Mouse (Mus musculus): ENCODE measurements around the gene Prl2c5. TPM values are rescaled to one million over a fixed set of nuclear protein-coding genes. Genes with fewer than 3 reads are reported as not detected.
"Not testable (repeated sequence)": the region's sequence is repeated elsewhere in the genome, so short reads cannot be mapped to it uniquely, and the experiment has no call there.

The Prl2c5 gene
- not detected in 2 replicates for total RNA-seq (2012; rRNA removed)
- not detected in 2 replicates for total RNA-seq (2014; rRNA removed)
- not detected in 2 replicates for polyA plus RNA-seq (2012; ENCODE audit: insufficient read length, low read depth)

DNA sequence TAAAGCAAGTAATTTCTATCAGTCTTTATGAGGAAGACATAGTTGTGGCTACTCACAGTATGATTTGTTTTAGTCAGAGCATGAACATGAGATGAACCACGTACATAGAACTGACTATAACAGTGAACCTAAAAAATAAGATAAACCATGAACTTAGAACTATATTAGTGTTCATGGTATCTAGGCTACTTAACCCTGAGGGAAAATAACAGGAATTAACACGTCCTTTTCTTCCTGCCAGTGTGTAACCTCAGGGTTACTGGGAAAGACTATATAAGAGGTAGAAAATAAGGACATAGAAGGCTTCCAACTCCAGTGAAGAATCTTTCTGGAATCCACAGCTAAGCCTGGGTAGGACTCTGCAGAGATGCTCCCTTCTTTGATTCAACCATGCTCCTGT lies at the start of gene Prl2c5:
TSS of gene Prl2c5 (plus strand) at position 301 of the 400 bp plus-strand sequence.
- H3K4me1 ChIP-seq (ENCODE audit: control insufficient read depth in 1 of 2, insufficient read depth in 2 of 2); H3K9me3 ChIP-seq (replicated peaks; ENCODE audit: low read length); H3K27ac ChIP-seq (ENCODE audit: insufficient read depth, low read depth); H3K4me2 ChIP-seq (ENCODE audit: insufficient read depth, low read depth, poor library complexity, severe bottlenecking); H3K79me2 ChIP-seq (replicated peaks; ENCODE audit: control insufficient read depth, extremely low read depth, insufficient read depth, poor library complexity, severe bottlenecking); dilution Hi-C loops (cut with MboI; ENCODE audit: extremely low pct_ligation_motif_present, extremely low pct_unique_long_range_greater_than_20kb, low sequenced_read_pairs); H3K9ac ChIP-seq (ENCODE audit: insufficient read depth, low read depth); H3K27me3 ChIP-seq (replicated peaks); in situ Hi-C loops (cut with MboI; ENCODE audit: low pct_ligation_motif_present, low pct_unique_long_range_greater_than_20kb, low sequenced_read_pairs); DNase-seq (ENCODE audit: extremely low read depth); H3K36me3 ChIP-seq (replicated peaks in 1 of 2; ENCODE audit: control insufficient read depth in 1 of 2, insufficient read depth in 1 of 2, low read length in 1 of 2); H3K4me3 ChIP-seq (replicated peaks in 1 of 3; ENCODE audit: low read depth in 2 of 3, low read length in 2 of 3, poor library complexity in 1 of 3): not testable (repeated sequence)

DNA sequence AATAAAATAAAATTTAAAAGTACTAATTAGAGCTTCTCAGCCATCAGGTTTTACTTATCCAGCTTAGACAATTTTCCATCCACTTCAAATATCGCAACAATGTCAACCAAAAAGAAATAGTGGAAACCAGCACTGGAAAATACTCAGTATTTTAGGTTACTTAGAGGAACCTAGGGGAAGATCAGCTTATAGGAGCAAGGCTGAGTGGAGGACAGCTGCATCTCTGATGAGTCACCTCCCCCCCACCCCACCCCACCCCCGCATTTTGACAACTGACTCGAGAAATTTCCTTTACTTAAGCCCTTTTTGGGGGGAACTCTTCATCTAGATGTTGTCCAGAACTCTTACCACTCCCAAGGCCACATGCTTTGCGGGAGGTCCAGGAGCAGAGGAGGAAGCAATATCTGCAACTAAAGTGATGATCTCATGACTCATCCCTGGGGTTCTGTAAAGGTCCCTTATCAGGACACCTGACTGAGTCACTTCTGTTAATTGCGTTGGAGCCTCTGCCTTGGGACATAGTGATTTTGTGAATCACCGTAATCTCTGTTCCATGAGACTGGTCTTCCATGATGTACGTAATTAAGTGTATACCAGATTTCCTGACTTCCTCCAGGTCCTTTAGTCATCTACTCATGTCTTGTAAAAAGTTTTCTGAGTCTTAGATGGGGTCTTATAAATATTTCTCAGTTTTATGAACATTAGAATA lies 19.6 kb upstream of the Prl2c5 start:
- DNase-seq (ENCODE audit: extremely low read depth) = peak; percentile 14
- dilution Hi-C loops (cut with MboI; ENCODE audit: extremely low pct_ligation_motif_present, extremely low pct_unique_long_range_greater_than_20kb, low sequenced_read_pairs) = not testable (repeated sequence)

GRCm38 (mm10) chr13:13168631-13169030 lies 13.9 kb upstream of the Prl2c5 start:
- H3K79me2 ChIP-seq (replicated peaks; ENCODE audit: control insufficient read depth, extremely low read depth, insufficient read depth, poor library complexity, severe bottlenecking); H3K27me3 ChIP-seq (replicated peaks); H3K4me3 ChIP-seq (replicated peaks in 1 of 3; ENCODE audit: low read depth in 2 of 3, low read length in 2 of 3, poor library complexity in 1 of 3); H3K4me1 ChIP-seq (ENCODE audit: control insufficient read depth in 1 of 2, insufficient read depth in 2 of 2); H3K36me3 ChIP-seq (replicated peaks in 1 of 2; ENCODE audit: control insufficient read depth in 1 of 2, insufficient read depth in 1 of 2, low read length in 1 of 2); H3K9me3 ChIP-seq (replicated peaks; ENCODE audit: low read length); H3K9ac ChIP-seq (ENCODE audit: insufficient read depth, low read depth); dilution Hi-C loops (cut with MboI; ENCODE audit: extremely low pct_ligation_motif_present, extremely low pct_unique_long_range_greater_than_20kb, low sequenced_read_pairs); H3K4me2 ChIP-seq (ENCODE audit: insufficient read depth, low read depth, poor library complexity, severe bottlenecking); in situ Hi-C loops (cut with MboI; ENCODE audit: low pct_ligation_motif_present, low pct_unique_long_range_greater_than_20kb, low sequenced_read_pairs); H3K27ac ChIP-seq (ENCODE audit: insufficient read depth, low read depth); DNase-seq (ENCODE audit: extremely low read depth): not testable (repeated sequence)

More for the DNA sequence above, 19.6 kb upstream of the Prl2c5 start:
- H3K4me3 ChIP-seq (replicated peaks in 1 of 3; ENCODE audit: low read depth in 2 of 3, low read length in 2 of 3, poor library complexity in 1 of 3); H3K27me3 ChIP-seq (replicated peaks); H3K36me3 ChIP-seq (replicated peaks in 1 of 2; ENCODE audit: control insufficient read depth in 1 of 2, insufficient read depth in 1 of 2, low read length in 1 of 2); H3K79me2 ChIP-seq (replicated peaks; ENCODE audit: control insufficient read depth, extremely low read depth, insufficient read depth, poor library complexity, severe bottlenecking); H3K4me2 ChIP-seq (ENCODE audit: insufficient read depth, low read depth, poor library complexity, severe bottlenecking); H3K27ac ChIP-seq (ENCODE audit: insufficient read depth, low read depth); H3K9me3 ChIP-seq (replicated peaks; ENCODE audit: low read length); H3K4me1 ChIP-seq (ENCODE audit: control insufficient read depth in 1 of 2, insufficient read depth in 2 of 2); H3K9ac ChIP-seq (ENCODE audit: insufficient read depth, low read depth); in situ Hi-C loops (cut with MboI; ENCODE audit: low pct_ligation_motif_present, low pct_unique_long_range_greater_than_20kb, low sequenced_read_pairs): not testable (repeated sequence)

- dilution Hi-C loops (cut with MboI; ENCODE audit: extremely low pct_ligation_motif_present, extremely low pct_unique_long_range_greater_than_20kb, low sequenced_read_pairs); H3K4me1 ChIP-seq (ENCODE audit: control insufficient read depth in 1 of 2, insufficient read depth in 2 of 2); H3K27me3 ChIP-seq (replicated peaks); H3K36me3 ChIP-seq (replicated peaks in 1 of 2; ENCODE audit: control insufficient read depth in 1 of 2, insufficient read depth in 1 of 2, low read length in 1 of 2); DNase-seq (ENCODE audit: extremely low read depth); H3K79me2 ChIP-seq (replicated peaks; ENCODE audit: control insufficient read depth, extremely low read depth, insufficient read depth, poor library complexity, severe bottlenecking); H3K4me2 ChIP-seq (ENCODE audit: insufficient read depth, low read depth, poor library complexity, severe bottlenecking); H3K4me3 ChIP-seq (replicated peaks in 1 of 3; ENCODE audit: low read depth in 2 of 3, low read length in 2 of 3, poor library complexity in 1 of 3); H3K27ac ChIP-seq (ENCODE audit: insufficient read depth, low read depth); H3K9ac ChIP-seq (ENCODE audit: insufficient read depth, low read depth); H3K9me3 ChIP-seq (replicated peaks; ENCODE audit: low read length); in situ Hi-C loops (cut with MboI; ENCODE audit: low pct_ligation_motif_present, low pct_unique_long_range_greater_than_20kb, low sequenced_read_pairs): not testable (repeated sequence)
Observed at GRCm38 (mm10) chr13:13173616-13174136, 8.8 kb upstream of the Prl2c5 start.

GRCm38 (mm10) chr13:13175736-13176135 lies 6.8 kb upstream of the Prl2c5 start:
- H3K27me3 ChIP-seq (replicated peaks); H3K27ac ChIP-seq (ENCODE audit: insufficient read depth, low read depth); H3K36me3 ChIP-seq (replicated peaks in 1 of 2; ENCODE audit: control insufficient read depth in 1 of 2, insufficient read depth in 1 of 2, low read length in 1 of 2); H3K9me3 ChIP-seq (replicated peaks; ENCODE audit: low read length); H3K9ac ChIP-seq (ENCODE audit: insufficient read depth, low read depth); H3K4me2 ChIP-seq (ENCODE audit: insufficient read depth, low read depth, poor library complexity, severe bottlenecking); H3K79me2 ChIP-seq (replicated peaks; ENCODE audit: control insufficient read depth, extremely low read depth, insufficient read depth, poor library complexity, severe bottlenecking); dilution Hi-C loops (cut with MboI; ENCODE audit: extremely low pct_ligation_motif_present, extremely low pct_unique_long_range_greater_than_20kb, low sequenced_read_pairs); in situ Hi-C loops (cut with MboI; ENCODE audit: low pct_ligation_motif_present, low pct_unique_long_range_greater_than_20kb, low sequenced_read_pairs); H3K4me1 ChIP-seq (ENCODE audit: control insufficient read depth in 1 of 2, insufficient read depth in 2 of 2); H3K4me3 ChIP-seq (replicated peaks in 1 of 3; ENCODE audit: low read depth in 2 of 3, low read length in 2 of 3, poor library complexity in 1 of 3): not testable (repeated sequence)
- DNase-seq (ENCODE audit: extremely low read depth) = peak; percentile 13

DNA sequence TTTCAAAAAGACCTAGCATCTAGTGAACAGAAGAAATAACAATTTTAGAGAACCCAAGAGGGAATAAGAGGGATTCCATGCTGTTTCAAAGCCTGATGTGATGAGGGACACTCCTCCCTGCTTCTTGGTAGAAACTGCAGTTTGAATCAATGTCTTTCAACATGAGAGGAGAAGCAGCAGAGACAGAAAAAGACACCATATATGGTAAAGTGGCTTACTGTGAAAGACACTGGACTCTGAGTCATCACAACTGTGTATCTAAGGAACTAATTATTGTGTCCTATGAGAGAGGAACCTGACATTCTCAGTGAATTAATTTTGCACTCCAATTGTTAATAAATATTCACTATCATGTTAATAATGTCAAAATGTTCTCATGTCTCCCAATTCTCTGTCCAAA lies 28.7 kb downstream of the Prl2c5 start:
- H3K4me2 ChIP-seq (ENCODE audit: insufficient read depth, low read depth, poor library complexity, severe bottlenecking); H3K9me3 ChIP-seq (replicated peaks; ENCODE audit: low read length); H3K4me3 ChIP-seq (replicated peaks in 1 of 3; ENCODE audit: low read depth in 2 of 3, low read length in 2 of 3, poor library complexity in 1 of 3); DNase-seq (ENCODE audit: extremely low read depth); in situ Hi-C loops (cut with MboI; ENCODE audit: low pct_ligation_motif_present, low pct_unique_long_range_greater_than_20kb, low sequenced_read_pairs); H3K27me3 ChIP-seq (replicated peaks); H3K27ac ChIP-seq (ENCODE audit: insufficient read depth, low read depth); H3K4me1 ChIP-seq (ENCODE audit: control insufficient read depth in 1 of 2, insufficient read depth in 2 of 2); H3K79me2 ChIP-seq (replicated peaks; ENCODE audit: control insufficient read depth, extremely low read depth, insufficient read depth, poor library complexity, severe bottlenecking); H3K36me3 ChIP-seq (replicated peaks in 1 of 2; ENCODE audit: control insufficient read depth in 1 of 2, insufficient read depth in 1 of 2, low read length in 1 of 2); H3K9ac ChIP-seq (ENCODE audit: insufficient read depth, low read depth); dilution Hi-C loops (cut with MboI; ENCODE audit: extremely low pct_ligation_motif_present, extremely low pct_unique_long_range_greater_than_20kb, low sequenced_read_pairs): not testable (repeated sequence)
